Mouse (Mus musculus) spleen, embryonic (tissue): Measurements from ENCODE around the gene Pwp2.

Experiments
- CTCF ChIA-PET: fragments of 350-600 bp; sonication (Branson Sonifier 250); formaldehyde crosslinking; loops from one replicate; lab custom pipeline; 2022; lab: Charles Lee

Gene Pwp2

DNA sequence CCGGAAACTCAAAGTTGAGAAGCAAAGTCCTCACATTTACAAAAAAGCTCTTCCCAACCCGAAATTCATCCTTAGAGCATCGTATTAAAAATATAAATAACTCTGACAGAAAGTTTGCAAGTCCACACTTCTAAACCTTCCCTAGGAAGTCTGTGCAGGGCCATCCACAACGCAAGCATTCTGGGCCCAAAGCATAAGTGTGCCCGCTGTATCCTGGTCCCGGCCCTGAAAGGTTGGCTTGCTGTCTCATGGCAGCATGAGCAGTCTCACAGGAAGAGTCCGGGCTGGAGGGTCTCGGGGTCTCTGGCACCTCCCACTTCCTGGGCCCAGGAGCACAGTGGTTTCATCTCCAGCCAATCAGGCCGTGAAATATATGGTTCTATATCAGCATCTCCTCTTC lies 13.4 kb downstream of the Pwp2 start:
- CTCF ChIA-PET = interaction anchor here (1.0 kb wide), 1 partner anchor 110 kb away, joined by 4 read pairs; no protein-coding TSS in a partner anchor

DNA sequence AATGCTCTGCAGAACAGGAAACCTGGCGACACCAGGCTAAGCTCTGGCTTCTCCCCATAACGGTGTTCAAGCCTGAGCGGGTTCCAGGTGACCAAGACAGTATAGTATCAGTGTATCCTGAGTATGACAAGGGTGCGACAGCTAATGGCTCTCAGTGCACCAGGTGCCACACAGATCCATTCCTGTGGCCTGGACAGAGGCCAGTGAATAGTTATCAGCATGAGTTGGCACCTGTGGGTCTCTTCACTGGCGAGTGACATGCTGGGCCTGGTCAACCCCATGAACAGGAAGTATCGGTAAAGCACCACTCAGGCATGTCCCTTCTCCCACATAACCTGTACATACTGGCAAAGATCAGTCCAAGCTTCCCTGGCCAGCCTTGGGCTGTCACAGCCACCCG lies 13.9 kb downstream of the Pwp2 start:
- CTCF ChIA-PET = interaction anchor here (1.0 kb wide), 1 partner anchor 111 kb away, joined by 4 read pairs; no protein-coding TSS in a partner anchor

DNA sequence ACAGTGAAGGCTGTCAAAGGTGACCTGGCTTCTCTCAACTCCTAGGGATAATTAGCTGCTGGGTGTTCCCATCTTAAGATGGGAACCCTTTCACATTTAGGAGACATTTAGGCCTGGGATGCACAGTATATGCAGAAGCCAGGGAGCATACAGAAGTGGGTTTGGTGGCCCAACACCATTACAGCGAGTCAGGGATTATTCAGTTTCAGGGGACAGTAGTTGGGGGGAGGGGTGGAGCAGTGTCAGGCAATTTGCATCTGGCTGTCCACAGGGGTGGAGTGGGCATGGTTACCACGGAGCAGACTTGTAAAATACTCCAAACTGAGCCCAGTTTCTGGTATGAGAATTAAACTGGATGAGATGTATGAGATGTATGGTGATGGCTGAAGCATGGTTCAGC lies 14.5 kb downstream of the Pwp2 start:
- CTCF ChIA-PET = no interaction called here

DNA sequence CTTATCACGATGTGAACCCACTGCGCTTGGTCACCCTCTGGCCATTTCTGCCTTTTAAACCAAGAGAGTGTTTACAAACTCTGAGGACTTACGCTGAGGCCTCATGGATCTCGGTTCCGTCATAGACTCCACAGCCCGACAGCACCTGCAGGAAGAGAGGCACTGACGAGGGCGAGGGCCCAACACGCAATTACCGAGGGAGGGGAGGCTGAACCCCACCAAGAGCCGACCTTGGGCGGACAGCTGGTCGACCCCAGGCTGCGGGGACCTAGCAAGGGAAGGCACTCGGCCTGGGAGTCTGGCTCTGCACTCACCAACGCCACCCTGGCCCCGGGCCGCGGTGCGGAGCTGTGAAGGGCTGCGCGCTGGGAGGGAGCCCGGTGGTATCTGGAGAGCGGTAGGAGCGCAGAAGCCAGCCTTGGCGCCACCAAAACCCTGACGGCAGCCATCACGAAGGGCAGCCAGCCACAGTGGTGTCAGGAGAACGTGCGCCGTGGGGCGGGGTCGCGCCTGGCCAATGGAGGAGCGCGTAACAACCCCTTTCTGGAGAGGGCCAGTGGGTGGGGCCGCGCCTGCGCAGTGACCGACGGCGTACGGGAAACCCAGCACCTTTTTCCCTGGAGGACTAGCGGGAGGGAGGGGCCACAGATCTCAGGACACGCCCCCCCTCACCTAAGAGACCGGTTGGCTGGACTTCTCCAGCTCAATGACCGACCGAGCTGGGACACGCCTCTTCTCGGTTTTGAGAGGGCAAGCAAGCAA lies 15.5 kb downstream of the Pwp2 start, which contains the start of gene D10Jhu81e:
Gene D10Jhu81e (minus strand): TSS at position 502 of the 762 bp plus-strand sequence.
- CTCF ChIA-PET = no interaction called here

DNA sequence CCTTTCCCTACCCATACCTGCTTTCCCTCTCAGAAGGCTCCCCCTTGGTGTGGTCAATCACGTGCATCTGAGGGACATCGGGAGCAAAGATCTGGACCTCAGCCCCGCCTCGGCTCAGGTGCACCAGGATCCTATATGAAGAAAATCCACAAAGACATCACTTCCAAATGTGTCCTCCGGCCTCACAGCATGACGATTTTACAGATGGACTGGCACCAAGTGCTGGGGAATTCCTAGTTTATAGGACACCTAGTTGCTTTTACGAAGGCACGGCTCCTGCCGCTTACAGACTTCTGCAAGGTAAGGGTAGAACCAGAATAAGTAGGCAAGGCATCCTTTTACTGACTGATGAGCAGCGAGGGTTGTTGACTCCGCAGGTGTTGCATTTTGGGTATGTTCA lies 16.2 kb downstream of the Pwp2 start:
- CTCF ChIA-PET = no interaction called here

DNA sequence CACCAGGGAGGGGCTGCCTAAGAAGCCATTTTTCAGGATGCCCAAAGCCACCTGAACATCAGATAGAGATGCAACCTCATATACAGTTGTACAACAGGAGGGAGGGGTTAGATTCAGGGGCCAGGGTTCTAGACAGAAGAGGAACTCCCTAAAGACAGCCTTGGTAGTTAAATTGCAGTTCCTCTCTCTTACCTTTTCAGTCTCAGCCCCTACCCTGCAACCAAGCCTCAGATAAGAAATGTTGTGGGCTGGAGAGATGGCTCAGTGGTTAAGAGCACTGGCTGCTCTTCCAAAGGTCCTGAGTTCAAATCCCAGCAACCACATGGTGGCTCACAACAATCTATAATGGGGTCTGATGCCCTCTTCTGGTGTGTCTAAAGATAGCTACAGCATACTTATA lies 17.2 kb downstream of the Pwp2 start:
- CTCF ChIA-PET = no interaction called here

DNA sequence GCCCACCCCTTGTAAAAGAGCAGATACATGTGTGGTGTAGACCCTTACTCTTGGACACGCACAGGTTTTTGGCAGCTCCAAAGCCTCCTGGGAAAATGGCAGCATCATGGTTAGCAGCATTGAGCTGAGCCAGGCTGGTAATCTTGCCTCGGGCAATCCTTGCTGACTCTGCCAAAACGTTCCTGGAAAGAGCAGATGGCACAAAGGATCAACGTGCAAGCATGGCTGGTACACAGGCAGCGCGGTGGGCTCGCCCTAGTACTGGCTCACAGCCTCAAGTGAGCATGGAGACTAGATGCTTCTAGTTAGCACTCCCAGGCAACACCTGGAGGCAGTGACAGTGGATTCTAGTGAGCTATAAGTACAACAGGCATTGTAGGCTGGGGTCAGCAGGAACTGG lies 17.6 kb downstream of the Pwp2 start:
- CTCF ChIA-PET = no interaction called here

DNA sequence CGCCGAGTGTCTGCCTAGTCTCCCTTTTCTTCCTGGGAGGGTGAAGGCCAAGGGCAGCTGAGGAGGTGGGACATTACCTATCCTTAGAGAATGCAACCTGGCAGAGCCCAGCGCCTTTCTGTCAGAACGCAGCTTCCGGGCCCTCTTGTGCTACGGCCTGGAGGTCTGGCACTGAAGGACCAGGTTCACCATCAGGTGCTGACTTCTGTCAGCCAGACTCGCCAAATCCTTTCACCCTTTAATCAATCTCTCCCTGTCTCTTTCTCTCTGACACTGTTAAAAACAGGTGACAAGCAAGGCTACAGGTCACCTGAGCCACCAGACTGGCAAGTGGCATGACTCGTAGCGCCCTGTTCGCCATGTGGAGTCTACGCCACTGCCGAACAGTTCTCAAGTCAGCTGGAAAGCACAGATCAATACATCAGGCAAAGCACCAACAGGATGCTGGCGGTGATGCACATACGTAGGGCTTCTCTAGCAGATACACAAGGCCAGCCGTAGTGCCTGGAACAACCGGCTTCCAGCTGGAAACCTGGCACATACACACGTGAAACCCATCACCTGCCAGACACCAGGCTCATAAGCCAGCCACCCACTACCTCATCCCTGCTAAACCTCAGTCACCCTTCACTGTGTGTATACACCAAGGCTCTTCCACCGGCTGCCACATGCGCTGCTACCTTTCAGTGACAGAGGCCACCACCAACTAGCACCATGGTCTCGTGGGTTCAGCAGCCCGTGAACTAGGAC lies 19.5 kb downstream of the Pwp2 start:
- CTCF ChIA-PET = interaction anchor here (0.5 to 0.8 kb wide), 3 partner anchors 94 to 626 kb away, joined by 3 to 10 read pairs (median 3); no protein-coding TSS in a partner anchor

DNA sequence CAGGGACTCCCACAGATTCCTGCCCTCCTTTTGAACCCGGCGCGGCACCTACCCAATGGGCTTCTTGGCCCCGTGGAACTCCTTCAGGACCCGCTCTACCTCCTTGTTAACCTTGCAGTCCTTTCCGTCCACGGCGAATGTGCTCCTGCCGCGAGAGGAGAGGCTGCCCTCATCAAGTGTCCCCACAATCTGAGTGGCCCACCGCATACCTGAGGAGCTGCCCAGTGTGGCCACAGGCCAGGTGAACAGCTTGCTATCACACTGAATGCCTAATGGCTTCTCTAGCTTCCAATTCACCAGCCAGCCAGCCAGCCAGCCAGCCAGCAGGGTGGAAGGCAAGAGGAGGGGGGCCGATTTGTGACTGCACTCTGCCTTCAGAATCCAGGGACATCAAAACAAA lies 20.2 kb downstream of the Pwp2 start:
- CTCF ChIA-PET = interaction anchor here (0.7 to 3.1 kb wide), 3 partner anchors 93 to 626 kb away, joined by 3 to 22 read pairs (median 3); no protein-coding TSS in a partner anchor

DNA sequence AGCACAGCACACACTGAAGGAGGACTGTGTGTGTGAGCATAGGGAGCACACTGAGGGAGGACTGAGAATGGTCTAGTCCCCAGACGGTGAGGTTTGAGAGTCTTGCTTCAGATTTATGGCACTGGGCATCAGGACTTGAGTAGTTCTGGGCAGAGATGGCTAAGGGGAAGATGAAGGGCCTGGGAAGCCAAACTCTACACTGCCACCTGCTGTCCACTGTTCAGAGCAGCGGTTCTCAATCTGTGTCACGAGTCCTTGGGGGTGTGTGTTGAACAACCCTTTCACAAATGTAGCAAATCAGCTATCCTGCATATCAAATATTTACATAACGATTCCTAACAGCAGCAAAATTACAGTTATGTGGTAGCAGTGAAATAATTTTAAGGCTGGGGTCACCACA lies 21.0 kb downstream of the Pwp2 start:
- CTCF ChIA-PET = interaction anchor here (3.1 kb wide), 1 partner anchor 136 kb away, joined by 22 read pairs; no protein-coding TSS in a partner anchor

DNA sequence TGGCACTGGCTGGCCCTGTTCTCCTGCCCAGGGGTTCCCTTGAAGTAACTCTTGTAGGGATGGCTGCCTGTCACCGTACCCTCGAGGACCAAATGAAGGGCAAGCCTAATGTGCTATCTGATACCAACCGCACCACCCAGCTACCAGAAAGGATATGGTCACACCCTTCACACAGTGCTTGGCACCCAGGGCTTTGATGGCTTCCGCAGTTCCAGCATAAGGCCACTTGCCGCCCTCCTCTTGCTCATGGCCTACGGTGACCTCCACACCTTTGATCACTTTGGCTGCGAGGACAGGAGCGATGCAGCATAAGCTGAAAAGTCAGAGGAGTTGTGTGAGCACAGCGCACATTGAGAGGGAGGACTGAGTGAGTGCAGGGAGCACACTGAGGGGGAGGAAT lies 21.7 kb downstream of the Pwp2 start:
- CTCF ChIA-PET = interaction anchor here (0.7 to 3.1 kb wide), 3 partner anchors 55 to 135 kb away, joined by 3 to 22 read pairs (median 3); no protein-coding TSS in a partner anchor

DNA sequence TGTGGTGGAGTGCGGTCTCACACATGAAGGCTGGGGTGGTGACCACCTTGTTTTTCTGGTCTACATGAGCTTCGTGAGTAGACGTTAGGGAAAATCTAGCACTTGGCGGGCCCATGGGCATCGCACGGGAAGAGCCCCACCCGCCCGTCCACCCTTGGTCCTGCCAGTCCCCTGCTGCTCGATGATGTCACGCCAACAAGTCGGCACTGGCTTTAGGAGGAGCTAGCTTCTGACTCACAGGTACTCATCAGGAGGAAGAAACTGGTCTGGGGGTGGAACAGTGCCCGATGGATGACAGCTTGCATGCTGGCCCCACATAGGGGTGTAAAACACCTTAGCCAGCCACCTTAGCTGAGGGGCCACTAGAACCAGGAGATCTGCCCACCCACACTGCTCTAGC lies 22.3 kb downstream of the Pwp2 start:
- CTCF ChIA-PET = interaction anchor here (0.9 to 3.1 kb wide), 3 partner anchors 54 to 143 kb away, joined by 3 to 22 read pairs (median 13); no protein-coding TSS in a partner anchor

DNA sequence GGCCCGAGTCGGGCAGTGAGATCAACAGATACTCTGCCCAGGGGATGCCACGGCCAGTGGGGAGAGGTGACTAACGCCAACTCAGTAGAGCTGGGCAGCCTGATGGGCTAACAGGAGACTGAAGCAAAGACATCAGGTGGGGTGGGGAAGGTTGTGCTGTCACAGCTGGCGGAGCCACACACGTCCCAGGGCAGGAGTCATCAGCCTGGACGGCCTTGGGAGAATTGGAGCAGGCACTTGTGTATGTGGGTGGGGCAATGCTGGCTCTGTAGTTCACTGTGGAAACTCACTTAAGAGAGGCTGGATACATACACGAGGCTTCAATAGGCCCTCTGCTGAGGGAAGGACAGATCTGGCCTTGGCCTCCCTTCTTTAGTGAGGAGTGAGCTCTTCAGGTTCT lies 23.9 kb downstream of the Pwp2 start:
- CTCF ChIA-PET = interaction anchor here (0.6 to 1.5 kb wide), 6 partner anchors 10 to 105 kb away, joined by 3 to 4 read pairs (median 4); partner anchors contain the start of gene Icosl

DNA sequence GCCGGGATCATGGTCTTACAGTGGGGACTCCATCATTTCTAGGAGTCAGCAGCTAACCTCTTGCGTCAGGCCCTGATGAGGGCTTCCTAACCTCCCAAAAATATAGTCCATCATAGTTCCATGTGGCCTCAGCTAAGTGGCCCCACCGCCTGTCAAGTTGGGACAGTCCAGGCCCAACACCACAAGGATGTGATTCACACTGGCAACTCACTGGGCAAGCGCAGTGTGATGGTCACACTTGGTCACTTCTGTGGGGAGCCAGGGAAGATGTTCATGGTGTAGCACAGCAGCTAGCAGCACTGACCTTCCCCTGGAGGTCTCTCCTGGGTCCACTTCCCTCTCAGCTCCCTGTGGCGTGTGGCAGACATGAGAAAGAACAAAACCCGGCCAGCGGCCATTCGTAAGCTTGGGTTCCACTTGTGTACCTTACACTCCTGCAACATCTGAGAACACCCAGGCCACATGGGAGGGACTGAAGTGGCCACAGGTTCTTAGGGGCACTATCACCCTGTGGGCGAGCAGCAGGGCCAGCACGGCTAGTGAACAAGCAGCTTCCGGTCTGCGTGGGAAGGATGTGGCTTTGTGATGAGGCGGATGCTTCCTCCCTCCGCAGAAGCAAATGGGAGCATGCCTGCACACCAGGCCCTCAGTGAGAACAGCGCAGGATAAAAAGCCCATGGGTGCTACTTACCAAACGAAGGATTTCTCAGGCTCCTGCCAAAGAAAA lies 24.4 kb downstream of the Pwp2 start:
- CTCF ChIA-PET = interaction anchor here (0.6 to 1.5 kb wide), 7 partner anchors 9 to 134 kb away, joined by 3 to 5 read pairs (median 4); partner anchors contain the start of gene Icosl

DNA sequence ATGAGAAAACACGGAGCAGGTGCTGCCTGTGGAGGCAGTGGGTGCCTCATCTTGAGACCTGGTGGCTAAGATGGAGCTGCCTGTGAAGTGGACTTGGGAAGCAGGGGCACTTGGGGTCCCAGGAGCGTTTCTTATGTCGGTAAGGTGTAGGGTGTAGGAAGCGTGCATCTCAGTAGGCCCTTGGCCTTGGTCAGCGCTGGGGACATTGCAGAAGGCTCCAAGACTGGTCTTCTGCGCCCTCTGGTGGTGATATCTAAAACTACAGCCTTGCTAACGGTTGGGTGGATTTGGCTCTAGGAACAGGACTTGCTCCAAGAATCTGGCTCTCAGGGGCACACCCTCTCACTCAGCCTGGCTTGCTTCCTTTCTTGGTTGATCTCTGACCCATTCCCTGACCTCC lies 25.0 kb downstream of the Pwp2 start:
- CTCF ChIA-PET = interaction anchor here (0.8 to 1.5 kb wide), 5 partner anchors 8 to 133 kb away, joined by 3 to 5 read pairs (median 3); no protein-coding TSS in a partner anchor

DNA sequence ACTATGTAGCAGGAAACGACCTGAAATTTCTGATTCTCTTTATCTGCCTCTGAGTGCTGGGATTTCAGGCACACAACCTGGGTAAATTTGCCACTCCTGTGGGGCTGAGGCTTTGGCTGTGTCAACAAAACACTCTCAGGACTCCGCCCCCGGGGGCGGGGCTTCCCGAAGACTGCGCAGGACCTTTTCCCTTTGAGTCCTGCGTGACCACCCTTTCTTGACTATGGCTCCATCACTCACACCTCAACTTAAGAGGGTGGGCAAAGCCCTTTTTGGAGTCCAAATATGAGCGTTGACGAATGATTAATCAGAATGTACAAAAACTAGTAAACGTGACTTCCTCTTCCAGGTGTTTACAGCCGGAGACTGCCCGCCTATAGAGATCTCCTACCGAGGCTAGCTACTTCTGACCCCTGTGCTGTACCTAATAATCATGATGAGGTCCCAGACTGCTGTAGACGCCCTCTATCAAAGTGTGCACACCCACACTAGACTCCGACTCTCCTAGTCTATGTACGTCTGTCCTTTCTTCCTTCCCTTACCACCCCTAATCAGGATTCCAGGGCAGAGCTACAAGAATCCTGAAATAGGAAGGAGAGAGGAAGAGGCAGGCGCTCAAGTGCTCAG lies 25.6 kb downstream of the Pwp2 start:
- CTCF ChIA-PET = interaction anchor here (1.0 to 1.5 kb wide), 4 partner anchors 8 to 132 kb away, joined by 3 to 5 read pairs (median 4); no protein-coding TSS in a partner anchor

DNA sequence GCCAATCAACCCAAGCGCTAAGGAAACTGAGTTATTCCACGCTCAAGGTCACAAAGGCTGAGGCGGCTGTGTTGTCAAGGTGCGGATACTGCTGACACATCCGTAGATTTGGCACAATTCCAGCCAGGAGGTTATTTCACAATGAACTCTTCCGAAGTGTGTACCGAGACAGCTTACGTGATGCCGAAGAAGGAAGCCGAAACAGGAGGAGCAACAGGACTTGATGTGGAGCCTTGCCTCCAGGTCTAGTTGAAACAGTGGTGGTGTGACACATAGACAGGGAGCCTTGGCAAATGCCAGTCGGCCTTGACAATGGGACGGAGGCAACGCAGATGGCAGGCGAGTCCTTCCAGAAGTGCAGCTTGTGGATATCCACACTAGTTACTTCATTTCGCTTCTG lies 26.9 kb downstream of the Pwp2 start:
- CTCF ChIA-PET = interaction anchor here (0.6 to 0.8 kb wide), 2 partner anchors 54 to 99 kb away, joined by 3 to 8 read pairs; no protein-coding TSS in a partner anchor

DNA sequence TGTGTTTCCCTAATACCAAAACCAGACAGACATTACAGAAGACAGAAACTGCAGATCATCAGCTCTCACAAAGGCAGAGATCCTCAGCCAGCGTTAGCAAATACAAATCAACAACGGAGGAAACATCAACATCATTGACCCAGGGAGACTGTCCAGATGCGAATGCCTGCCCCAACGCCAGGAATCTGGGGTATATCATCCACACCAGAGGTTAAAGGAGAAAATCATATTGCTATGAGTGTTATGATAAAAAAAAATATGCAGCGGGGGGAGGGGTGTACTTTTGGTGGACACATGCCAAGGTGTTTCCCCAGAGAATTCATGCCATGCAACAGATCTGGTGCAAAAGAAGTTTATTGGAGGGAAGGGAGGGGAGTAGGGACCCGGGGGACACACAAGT lies 28.0 kb downstream of the Pwp2 start:
- CTCF ChIA-PET = interaction anchor here (0.7 kb wide), 1 partner anchor 8 kb away, joined by 5 read pairs; no protein-coding TSS in a partner anchor

DNA sequence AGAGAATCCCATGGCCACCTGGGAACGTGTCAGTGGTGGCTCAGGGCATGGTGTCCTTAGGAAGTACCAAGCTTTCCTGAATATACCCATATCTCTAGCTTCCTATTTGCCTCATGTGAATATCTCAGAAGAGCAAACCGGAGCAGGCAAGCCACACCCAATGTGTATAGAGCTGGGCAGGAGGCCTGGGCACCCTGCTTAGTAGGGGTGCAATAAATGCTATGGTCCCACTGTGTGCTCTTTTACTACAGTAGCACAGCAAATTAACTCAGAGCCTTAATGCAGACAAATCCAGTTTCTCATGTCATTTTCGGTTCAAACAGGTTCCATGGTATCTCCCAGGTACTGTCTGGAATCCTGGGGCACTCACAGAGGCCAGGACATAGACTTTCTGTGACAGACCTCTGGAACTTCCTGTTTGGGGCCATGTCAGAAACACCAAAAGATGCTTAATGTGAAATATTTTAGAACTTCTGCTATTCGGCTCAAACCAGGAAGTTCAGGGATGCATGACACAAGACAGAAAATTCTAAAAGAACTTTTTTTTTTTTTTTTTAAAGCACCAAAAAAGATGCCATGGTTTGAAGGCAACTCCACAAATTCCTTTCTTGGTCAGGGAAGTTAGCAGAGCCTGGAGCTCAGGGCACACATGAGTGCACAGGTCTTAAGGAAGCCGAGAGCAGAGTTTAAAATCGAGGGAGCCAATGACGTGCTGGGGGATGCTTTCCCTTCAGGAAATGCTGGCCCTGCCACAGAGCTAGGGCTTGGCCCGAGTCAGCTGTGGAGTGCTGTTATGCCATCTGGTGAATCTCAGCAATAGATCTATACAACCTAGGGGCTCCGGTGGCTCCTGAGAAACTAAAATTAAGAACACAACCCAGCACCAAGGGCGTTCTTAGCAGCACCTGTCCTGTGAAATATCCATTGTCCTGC lies 35.8 kb downstream of the Pwp2 start:
- CTCF ChIA-PET = interaction anchor here (0.5 kb wide), 1 partner anchor 8 kb away, joined by 5 read pairs; no protein-coding TSS in a partner anchor
